Mouse (Mus musculus) cortical plate, adult 2 months (tissue): ENCODE data around the gene Eif2d.

Experiments
- CTCF ChIP-seq: fragments of 200-500 bp; IDR thresholded peaks from 2 replicates; pipeline ENCODE4 v1.5.1; 2011; ENCODE audit warnings: mild to moderate bottlenecking, control low read depth, low read length; ENCODE audit not compliant: insufficient read depth; ENCODE audit errors: extremely low read depth
- POLR2A ChIP-seq: fragments of 200-500 bp; IDR thresholded peaks from 2 replicates; pipeline ENCODE4 v1.6.1; 2011; ENCODE audit warnings: mild to moderate bottlenecking, low read length, control low read depth; ENCODE audit not compliant: insufficient read depth; ENCODE audit errors: extremely low read depth

GRCm38 (mm10) chr1:131134942-131135522, 17.9 kb upstream of the Eif2d start:
- TF ChIP-seq CTCF (no peak), POLR2A (no peak)
